Mouse (Mus musculus) liver, embryonic 14.5 days (tissue): ENCODE data around the gene Bmp7.

Source experiments
- CTCF ChIP-seq: IDR thresholded peaks from 2 replicates; pipeline ENCODE4 v1.5.1; 2016; ENCODE audit warnings: antibody characterized with exemption, low read depth, control low read depth
- EP300 ChIP-seq: IDR thresholded peaks from 2 replicates; pipeline ENCODE4 v1.6.1; 2016; ENCODE audit warnings: antibody characterized with exemption, low read depth

DNA sequence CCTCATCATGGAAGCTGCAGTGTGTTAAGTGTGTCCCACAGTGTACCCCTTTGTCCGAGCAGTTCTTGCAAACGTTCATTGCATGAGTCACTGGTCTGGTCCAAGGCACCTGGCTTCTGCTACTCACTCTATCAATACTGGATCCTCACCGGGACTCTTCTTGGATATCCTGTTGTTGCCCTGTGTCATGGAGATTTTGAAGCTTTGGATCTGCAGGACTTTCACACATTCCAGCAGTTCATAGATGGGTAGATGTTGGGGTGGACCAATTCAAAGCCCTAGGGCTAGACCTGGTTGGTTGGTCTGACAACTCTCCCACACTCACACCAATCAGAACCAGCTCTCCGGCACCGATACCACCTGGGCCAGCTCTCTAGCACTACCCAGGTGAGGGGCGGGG, 103.6 kb downstream of the Bmp7 start:
- TF ChIP-seq EP300 (no peak), CTCF (no peak)
